Mouse (Mus musculus) neural tube, embryonic 13.5 days (tissue): ENCODE measurements around the gene Kcna7. TPM values are rescaled to one million over a fixed set of nuclear protein-coding genes. Genes with fewer than 3 reads are reported as not detected.
A peak's percentile ranks its signal among the peaks of the same experiment; 100 is the strongest.

Experiments used
- ATAC-seq: fragments of 200-750 bp; cut with Nextera tagmentation; 2 replicates; pipeline ENCODE4 v1.8.0; 2017; ENCODE audit warnings: low read depth, mild to moderate bottlenecking, moderate TSS enrichment, moderate library complexity
- H3K27ac ChIP-seq: fragments of 300-500 bp; sonication (generic); replicated peaks from 2 replicates; pipeline ENCODE4 v1.5.1; 2015; ENCODE audit warnings: moderate library complexity, mild to moderate bottlenecking, inconsistent platforms
- H3K27me3 ChIP-seq: fragments of 300-500 bp; sonication (generic); 2 replicates; pipeline ENCODE4 v1.6.1; 2015; ENCODE audit warnings: mild to moderate bottlenecking, inconsistent platforms
- H3K36me3 ChIP-seq: fragments of 300-500 bp; sonication (generic); 2 replicates; pipeline ENCODE4 v1.6.1; 2015; ENCODE audit warnings: mild to moderate bottlenecking, inconsistent platforms
- H3K4me1 ChIP-seq: fragments of 300-500 bp; sonication (generic); replicated peaks from 2 replicates; pipeline ENCODE4 v1.6.1; 2015; ENCODE audit warnings: inconsistent platforms
- H3K4me2 ChIP-seq: fragments of 300-500 bp; sonication (generic); 2 replicates; pipeline ENCODE4 v1.6.1; 2015; ENCODE audit warnings: inconsistent platforms, mild to moderate bottlenecking, moderate library complexity
- H3K4me3 ChIP-seq: fragments of 300-500 bp; sonication (generic); 2 replicates; pipeline ENCODE4 v1.5.1; 2015; ENCODE audit warnings: mild to moderate bottlenecking, inconsistent platforms
- H3K9ac ChIP-seq: fragments of 300-500 bp; sonication (generic); 2 replicates; pipeline ENCODE4 v1.6.1; 2015; ENCODE audit warnings: moderate library complexity, mild to moderate bottlenecking, inconsistent platforms
- H3K9me3 ChIP-seq: fragments of 300-500 bp; sonication (generic); 2 replicates; pipeline ENCODE4 v1.6.1; 2016; ENCODE audit warnings: inconsistent platforms
- WGBS: fragments of 180-500 bp; shearing (Covaris S2); methylation state at CpG from one replicate; pipeline ENCODE4 v1.1.7; 2015; 5-methylcytosine and 5-hydroxymethylcytosine counted together
- polyA plus RNA-seq: library from polyadenylated mRNA; unstranded; fragments of >200 nt; fragmentation: Nextera tagmentation; extraction: Ambion mirVana; gene quantifications from 2 replicates; pipeline ENCODE4 v1.2.1, GENCODE M21; 2015

Kcna7 gene
- polyA plus RNA-seq, 1 experiment from 2014 or later: not detected

GRCm38 (mm10) chr7:45436444-45436843, 31.0 kb downstream of the Kcna7 start:
- H3K4me2 ChIP-seq: 0 out of 2 replicates have a peak overlapping the region, but pooled peaks have one; percentile 99
- WGBS: 89% methylated on average over 5 of the region's 5 CpGs
- no peaks in the 10 kb centered on the region for H3K9me3 ChIP-seq
- H3K4me3 ChIP-seq: no peak overlapping the region
- no peak for ATAC-seq
- no peak overlapping the region for H3K27ac ChIP-seq
- H3K4me1 ChIP-seq: peaks cover 51% of the 10 kb centered on the region
- H3K27me3 ChIP-seq: no peaks in the 10 kb centered on the region
- peaks cover 22% of the 10 kb centered on the region for H3K36me3 ChIP-seq
- no peak overlapping the region for H3K9ac ChIP-seq

DNA sequence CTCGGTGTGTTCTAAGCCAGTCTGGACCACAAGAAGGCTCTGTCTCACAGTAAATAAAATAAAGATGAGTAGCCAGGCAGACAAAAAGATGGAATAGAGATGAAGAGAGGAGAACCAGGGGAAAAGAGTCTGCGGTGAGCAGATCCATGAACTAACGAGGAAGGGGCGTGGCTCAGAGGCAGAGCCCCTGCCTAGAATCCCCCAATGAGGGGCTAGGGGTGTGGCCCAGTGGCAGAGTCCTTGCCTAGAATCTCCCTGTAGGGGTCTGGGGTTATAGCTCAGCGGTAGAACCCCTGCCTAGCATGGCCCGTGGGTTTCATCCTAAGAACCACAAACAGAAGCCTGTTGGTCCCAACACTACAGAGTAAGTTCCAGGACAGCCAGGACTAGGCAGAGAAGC, 31.6 kb downstream of the Kcna7 start:
- H3K27ac ChIP-seq: no peak overlapping the region
- H3K4me3 ChIP-seq: no peak overlapping the region
- no peak for ATAC-seq
- peaks cover 50% of the 10 kb centered on the region for H3K4me1 ChIP-seq
- WGBS: 29% methylated on average over 6 of the region's 6 CpGs
- no peaks in the 10 kb centered on the region for H3K27me3 ChIP-seq
- no peaks in the 10 kb centered on the region for H3K9me3 ChIP-seq
- no peak overlapping the region for H3K9ac ChIP-seq
- no peak overlapping the region for H3K4me2 ChIP-seq
- H3K36me3 ChIP-seq: peaks cover 21% of the 10 kb centered on the region

GRCm38 (mm10) chr7:45437521-45438276, 32.2 kb downstream of the Kcna7 start, which contains the start of gene Ruvbl2:
Gene Ruvbl2, minus strand, starts transcription at chr7:45438096.
- Histone ChIP-seq H3K4me2 (0 out of 2 replicates have a peak within 1 kb of the TSS, but pooled peaks have one; percentile 13), H3K4me1 (peaks cover 44% of the 10 kb centered on the region), H3K9ac (peak within 1 kb of the TSS; percentile 41; the same call in 1 of the 2 replicates), H3K9me3 (no peaks in the 10 kb centered on the region), H3K27me3 (no peaks in the 10 kb centered on the region), H3K4me3 (no peak within 1 kb of the TSS), H3K27ac (no peak within 1 kb of the TSS), H3K36me3 (peaks cover 23% of the 10 kb centered on the region)
- WGBS: 21% methylated on average over 19 of the region's 19 CpGs
- no peak for ATAC-seq

DNA sequence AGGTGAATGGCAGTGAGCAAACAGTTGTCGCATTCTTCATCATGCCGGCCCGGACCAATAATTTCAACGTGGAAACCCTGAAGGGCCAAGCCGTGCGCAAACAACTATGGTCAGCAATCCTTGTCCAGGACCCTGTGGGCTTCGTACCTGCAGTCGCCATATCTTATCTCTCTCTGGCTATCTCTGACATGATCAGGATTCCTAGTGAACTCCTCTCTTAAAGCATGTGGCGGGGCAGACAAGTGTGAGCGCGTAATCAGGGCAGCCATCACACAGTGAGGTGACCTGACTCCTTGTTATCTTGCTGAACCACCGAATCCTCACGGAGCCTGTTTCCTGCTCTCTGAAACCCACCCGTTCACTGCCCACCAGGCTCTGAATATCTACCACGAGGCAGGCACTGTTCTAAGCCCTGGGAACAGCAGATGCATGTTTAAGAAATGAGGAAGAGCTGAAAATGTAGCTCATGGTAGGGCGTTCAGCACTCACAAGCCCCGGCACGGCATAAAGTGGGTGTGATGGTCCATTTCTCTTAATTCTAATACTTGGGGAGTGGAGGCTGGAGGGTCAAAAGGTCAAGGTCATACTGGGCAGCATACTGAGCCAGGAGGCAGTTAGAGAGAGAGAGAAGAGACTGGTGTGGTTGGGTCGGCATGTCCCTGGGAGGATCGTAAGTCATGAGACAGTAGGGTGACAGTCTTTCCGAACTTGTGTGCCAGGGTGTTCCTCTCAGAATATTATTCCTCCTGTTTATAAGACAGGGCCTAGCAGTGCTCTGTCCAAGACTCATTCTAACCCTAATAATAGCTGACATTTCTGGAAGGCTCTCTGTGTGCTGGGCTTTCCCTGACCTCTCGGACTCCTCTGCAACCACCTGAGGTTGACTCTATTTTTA, 38.3 kb downstream of the Kcna7 start:
- H3K9ac ChIP-seq: no peak overlapping the region
- H3K27me3 ChIP-seq: no peaks in the 10 kb centered on the region
- H3K9me3 ChIP-seq: no peaks in the 10 kb centered on the region
- 90% methylated on average over 22 of the region's 22 CpGs for WGBS
- H3K4me1 ChIP-seq: no peaks in the 10 kb centered on the region
- no peak overlapping the region for H3K4me2 ChIP-seq
- no peak overlapping the region for H3K27ac ChIP-seq
- no peak for ATAC-seq
- H3K4me3 ChIP-seq: no peak overlapping the region
- H3K36me3 ChIP-seq: peaks cover 58% of the 10 kb centered on the region

DNA sequence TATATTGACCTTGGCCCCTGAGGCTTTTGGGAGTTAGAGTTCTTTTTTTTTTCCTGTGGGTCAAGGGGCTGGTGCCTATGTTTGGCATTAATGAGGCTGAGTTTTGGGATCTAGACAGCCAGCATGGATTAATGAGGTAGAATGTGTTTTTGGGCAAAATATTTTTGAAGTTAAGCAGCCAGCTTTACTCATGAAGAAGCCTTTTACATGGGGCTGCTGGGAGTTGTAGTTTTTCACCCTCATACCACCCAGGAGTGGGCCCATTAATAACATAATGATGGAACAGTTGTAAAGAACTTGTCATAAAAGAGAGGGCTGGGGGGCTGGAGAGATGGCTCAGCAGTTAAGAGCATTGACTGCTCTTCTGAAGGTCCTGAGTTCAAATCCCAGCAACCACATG, 41.1 kb downstream of the Kcna7 start:
- no peak overlapping the region for H3K9ac ChIP-seq
- H3K4me3 ChIP-seq: no peak overlapping the region
- ATAC-seq: no peak
- no peaks in the 10 kb centered on the region for H3K9me3 ChIP-seq
- no peaks in the 10 kb centered on the region for H3K4me1 ChIP-seq
- H3K4me2 ChIP-seq: no peak overlapping the region
- H3K27ac ChIP-seq: no peak overlapping the region
- H3K36me3 ChIP-seq: peaks cover 53% of the 10 kb centered on the region
- no peaks in the 10 kb centered on the region for H3K27me3 ChIP-seq

DNA sequence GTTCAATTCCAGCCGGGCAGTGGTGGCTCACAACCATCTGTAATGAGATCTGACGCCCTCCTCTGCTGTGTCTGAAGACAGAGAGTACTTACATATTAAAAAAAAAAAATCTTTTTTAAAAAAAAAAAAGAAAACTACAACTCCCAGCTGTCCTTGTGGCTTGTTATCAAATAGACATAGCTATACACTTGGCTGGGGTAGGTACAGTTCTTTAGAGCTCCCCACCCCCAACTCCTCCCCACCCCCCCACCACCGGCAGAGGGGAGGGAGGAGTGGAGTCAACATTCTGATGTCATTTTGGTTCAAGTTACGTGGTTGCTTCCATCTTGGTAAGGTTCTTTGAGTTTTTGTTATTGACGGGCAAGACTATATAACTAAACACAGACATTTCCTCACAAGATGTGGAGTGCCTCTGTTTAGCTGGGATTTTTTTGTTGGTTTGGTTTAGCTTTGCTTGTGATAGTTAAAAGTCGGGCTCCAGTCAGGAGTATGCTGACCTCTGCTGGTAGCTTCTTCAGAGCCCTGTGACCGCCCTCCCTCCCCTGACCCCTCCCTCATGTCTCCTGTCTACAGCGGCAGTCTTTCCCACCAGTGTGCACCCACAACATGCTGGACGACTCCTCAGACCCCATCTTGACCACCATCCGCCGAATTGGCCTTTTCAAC, 42.0 kb downstream of the Kcna7 start:
- Histone ChIP-seq H3K4me3 (no peak overlapping the region), H3K36me3 (peaks cover 55% of the 10 kb centered on the region), H3K27me3 (no peaks in the 10 kb centered on the region), H3K9ac (no peak overlapping the region), H3K9me3 (no peaks in the 10 kb centered on the region), H3K4me1 (no peaks in the 10 kb centered on the region), H3K27ac (no peak overlapping the region), H3K4me2 (no peak overlapping the region)
- no peak for ATAC-seq
- WGBS: 39% methylated on average over 11 of the region's 11 CpGs

DNA sequence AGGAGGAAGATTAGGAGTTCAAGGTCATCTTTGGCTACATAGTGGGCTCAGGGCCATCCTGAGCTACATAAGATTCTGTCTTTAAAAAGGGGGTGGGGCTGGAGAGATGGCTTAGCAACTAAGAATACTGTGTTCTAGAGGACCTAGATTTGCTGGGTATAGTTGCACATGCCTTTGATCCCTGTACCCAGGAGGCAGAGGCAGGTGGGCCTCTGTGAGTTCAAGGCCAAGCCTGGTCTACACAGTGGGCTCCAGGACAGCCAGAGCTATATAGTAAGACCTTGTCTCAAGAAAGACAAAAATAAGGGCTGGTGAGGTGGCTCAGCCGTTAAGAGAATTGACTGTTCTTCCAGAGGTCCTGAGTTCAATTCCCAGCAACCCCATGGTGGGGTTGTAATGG, 44.5 kb downstream of the Kcna7 start:
- Histone ChIP-seq H3K9ac (no peak overlapping the region), H3K36me3 (peaks cover 50% of the 10 kb centered on the region), H3K4me2 (no peak overlapping the region), H3K4me3 (no peak overlapping the region), H3K27me3 (no peaks in the 10 kb centered on the region), H3K9me3 (no peaks in the 10 kb centered on the region), H3K27ac (no peak overlapping the region), H3K4me1 (no peaks in the 10 kb centered on the region)
- 96% methylated on average over 1 of the region's 1 CpGs for WGBS
- no peak for ATAC-seq

GRCm38 (mm10) chr7:45451344-45451982, 46.0 kb downstream of the Kcna7 start:
- Histone ChIP-seq H3K36me3 (peaks cover 59% of the 10 kb centered on the region), H3K4me3 (no peak overlapping the region)
- WGBS: 52% methylated on average over 23 of the region's 23 CpGs

GRCm38 (mm10) chr7:45454971-45455370, 49.5 kb downstream of the Kcna7 start:
- Histone ChIP-seq H3K9me3 (no peaks in the 10 kb centered on the region), H3K27ac (no peak overlapping the region), H3K9ac (peak overlapping the region; percentile 22; the same call in 1 of the 2 replicates), H3K4me1 (peaks cover 20% of the 10 kb centered on the region), H3K4me2 (no peak overlapping the region), H3K36me3 (peaks cover 64% of the 10 kb centered on the region), H3K27me3 (no peaks in the 10 kb centered on the region), H3K4me3 (no peak overlapping the region)
- no peak for ATAC-seq
- WGBS: 89% methylated on average over 15 of the region's 15 CpGs

More at GRCm38 (mm10) chr7:45451344-45451982, 46.0 kb downstream of the Kcna7 start:
- ATAC-seq: peak; percentile 49; the same call in 1 of the 2 replicates
- H3K4me2 ChIP-seq: no peak overlapping the region
- H3K9me3 ChIP-seq: no peaks in the 10 kb centered on the region
- H3K27me3 ChIP-seq: no peaks in the 10 kb centered on the region
- H3K27ac ChIP-seq: no peak overlapping the region
- no peaks in the 10 kb centered on the region for H3K4me1 ChIP-seq
- peak overlapping the region; percentile 0; the same call in 1 of the 2 replicates for H3K9ac ChIP-seq

- Histone ChIP-seq H3K27ac (no peak overlapping the region; the same call in 1 of the 2 replicates), H3K9ac (peak overlapping the region; percentile 90; the same call in 1 of the 2 replicates), H3K4me2 (0 out of 2 replicates have a peak overlapping the region, but pooled peaks have one; percentile 96), H3K4me1 (peaks cover 32% of the 10 kb centered on the region), H3K4me3 (no peak overlapping the region), H3K36me3 (peaks cover 62% of the 10 kb centered on the region), H3K27me3 (no peaks in the 10 kb centered on the region), H3K9me3 (no peaks in the 10 kb centered on the region)
- no peak for ATAC-seq
- WGBS: 81% methylated on average over 13 of the region's 13 CpGs
Measured at GRCm38 (mm10) chr7:45455932-45456696, 50.7 kb downstream of the Kcna7 start.

- H3K36me3 ChIP-seq: peaks cover 65% of the 10 kb centered on the region
- peak overlapping the region; percentile 96 for H3K4me2 ChIP-seq
- H3K9ac ChIP-seq: peak overlapping the region; percentile 90
- H3K27ac ChIP-seq: peak overlapping the region; percentile 97
- peak overlapping the region; percentile 69 for H3K4me3 ChIP-seq
- WGBS: 49% methylated on average over 9 of the region's 9 CpGs
- no peaks in the 10 kb centered on the region for H3K9me3 ChIP-seq
- no peak for ATAC-seq
- H3K27me3 ChIP-seq: no peaks in the 10 kb centered on the region
- peaks cover 37% of the 10 kb centered on the region for H3K4me1 ChIP-seq
Measured at GRCm38 (mm10) chr7:45456721-45457203, 51.3 kb downstream of the Kcna7 start.
